Mouse (Mus musculus): ENCODE measurements around the gene Serpinb12.
"Not testable (repeated sequence)": the region's sequence is repeated elsewhere in the genome, so short reads cannot be mapped to it uniquely, and the experiment has no call there.

Gene Serpinb12

DNA sequence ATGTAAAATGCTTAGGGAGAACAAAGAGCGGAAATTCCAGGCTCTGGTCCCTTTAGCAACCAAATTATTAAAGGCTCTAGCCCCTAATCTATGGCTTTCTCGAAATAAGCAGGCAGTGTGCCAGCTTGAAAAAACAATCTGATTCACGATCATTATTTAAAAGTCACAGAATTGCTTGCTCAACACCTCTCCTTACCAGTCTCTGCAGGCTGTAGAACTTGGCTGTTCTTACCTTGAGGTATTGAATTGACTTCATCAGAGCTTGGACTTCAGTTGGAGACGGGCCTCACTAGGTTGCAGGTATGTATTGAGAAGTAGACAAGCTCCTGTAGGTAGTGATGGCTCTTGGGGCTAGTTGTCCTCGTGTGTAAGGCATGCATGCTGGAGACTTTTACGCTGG lies at the start of gene Serpinb12:
TSS of gene Serpinb12 (plus strand) at position 185 of the 400 bp plus-strand sequence.
- no peak for DNase-seq (ENCODE audit: low read depth, low spot score)

DNA sequence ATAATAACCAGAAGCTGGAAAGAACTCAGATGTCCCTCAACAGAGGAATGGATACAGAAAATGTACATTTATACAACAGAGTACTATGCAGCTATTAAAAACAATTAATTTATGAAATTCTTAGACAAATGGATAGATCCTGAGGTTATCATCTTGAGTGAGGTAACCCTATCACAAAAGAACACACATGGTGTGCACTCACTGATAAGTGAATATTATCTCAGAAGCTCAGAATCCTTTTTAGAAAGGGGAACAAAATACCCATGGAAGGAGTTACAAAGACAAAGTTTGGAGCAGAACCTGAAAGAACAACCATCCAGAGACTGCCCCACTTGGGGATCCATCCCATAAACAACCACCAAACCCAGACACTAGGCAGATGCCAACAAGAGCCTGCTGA lies 39.1 kb upstream of the Serpinb12 start:
- DNase-seq (ENCODE audit: low read depth, low spot score): not testable (repeated sequence)

DNA sequence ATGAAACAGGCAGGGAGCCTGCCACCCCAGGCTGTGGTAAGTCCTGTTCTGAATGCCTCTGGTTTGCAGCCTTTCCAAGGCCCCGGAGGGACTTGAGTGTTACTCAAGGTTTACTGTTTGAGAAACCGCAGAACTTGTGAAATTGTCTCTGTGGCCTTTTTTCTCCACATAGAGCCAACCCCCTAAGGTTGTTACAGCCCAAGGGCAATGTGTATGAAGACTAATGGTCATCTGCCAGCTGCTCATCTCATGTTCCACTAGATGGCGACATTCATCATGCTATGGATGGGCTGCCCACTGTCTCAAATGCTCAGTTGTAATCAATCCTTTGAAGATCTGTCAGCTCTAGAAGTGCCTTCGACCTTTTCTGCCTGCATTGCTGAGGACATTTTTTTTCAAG lies 32.8 kb upstream of the Serpinb12 start:
- DNase-seq (ENCODE audit: low read depth, low spot score): peak; percentile 47

DNA sequence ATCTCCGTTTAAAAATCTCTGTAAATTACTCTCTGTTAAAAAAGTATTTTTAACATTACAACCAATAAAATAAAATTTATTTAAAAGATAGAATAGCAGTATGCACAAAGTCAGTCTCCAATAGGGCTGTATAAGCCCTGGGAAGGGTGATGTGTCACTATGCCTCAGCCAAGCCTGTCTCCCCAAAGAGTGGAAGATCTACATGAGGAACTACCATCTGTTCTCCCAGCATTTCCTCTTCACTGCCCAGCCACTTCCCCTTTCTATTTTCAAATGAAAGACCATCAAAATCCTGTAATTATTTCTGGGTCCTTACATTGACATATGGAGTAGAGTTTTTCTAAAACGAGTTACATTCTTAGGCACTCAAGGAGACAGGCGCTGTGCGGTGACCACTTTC lies 2.3 kb upstream of the Serpinb12 start:
- no peak for DNase-seq (ENCODE audit: low read depth, low spot score)

GRCm38 (mm10) chr1:106933658-106934057 lies 591 bp upstream of the Serpinb12 start:
- DNase-seq (ENCODE audit: low read depth, low spot score): no peak

DNA sequence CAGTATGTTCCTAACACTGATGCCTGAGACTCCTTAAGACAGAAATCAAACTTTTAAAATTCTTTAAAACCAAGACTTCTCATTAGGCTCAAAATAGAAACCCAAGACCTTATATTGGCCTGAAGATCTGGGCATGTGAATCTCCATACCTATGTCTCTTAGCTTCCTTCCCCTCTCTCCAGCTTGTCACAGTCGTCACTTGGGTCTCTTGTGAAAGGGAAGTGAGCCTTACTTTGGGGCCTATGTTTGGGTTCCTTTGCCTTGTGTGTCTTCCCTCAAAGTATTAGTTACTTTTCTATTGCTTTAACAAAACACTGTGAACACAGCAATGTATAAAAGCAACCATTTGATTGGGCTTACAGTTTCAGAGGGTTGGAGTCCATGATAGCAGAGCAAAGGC lies 13.0 kb downstream of the Serpinb12 start:
- DNase-seq (ENCODE audit: low read depth, low spot score): no peak

- DNase-seq (ENCODE audit: low read depth, low spot score): no peak
Measured at GRCm38 (mm10) chr1:106959981-106960380, 25.7 kb downstream of the Serpinb12 start.

DNA sequence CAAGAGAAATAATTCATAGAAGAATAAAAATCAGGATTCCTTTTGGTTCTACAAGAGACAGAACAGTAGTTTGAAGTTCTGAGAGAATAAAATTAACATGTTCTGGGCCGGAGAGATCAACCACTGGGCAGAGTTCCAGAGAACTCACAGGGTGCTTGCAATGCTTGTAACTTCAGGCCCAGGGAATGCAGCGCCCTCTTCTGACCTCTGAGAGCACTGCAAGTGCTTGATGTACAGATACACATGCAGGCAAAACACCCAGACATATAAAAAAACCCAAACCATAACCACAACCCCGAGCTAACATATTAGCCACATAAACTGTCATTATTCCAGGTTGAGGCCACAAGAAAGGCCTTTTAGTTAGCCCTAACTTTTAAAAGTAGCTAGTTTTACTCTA lies 26.8 kb downstream of the Serpinb12 start:
- no peak for DNase-seq (ENCODE audit: low read depth, low spot score)

DNA sequence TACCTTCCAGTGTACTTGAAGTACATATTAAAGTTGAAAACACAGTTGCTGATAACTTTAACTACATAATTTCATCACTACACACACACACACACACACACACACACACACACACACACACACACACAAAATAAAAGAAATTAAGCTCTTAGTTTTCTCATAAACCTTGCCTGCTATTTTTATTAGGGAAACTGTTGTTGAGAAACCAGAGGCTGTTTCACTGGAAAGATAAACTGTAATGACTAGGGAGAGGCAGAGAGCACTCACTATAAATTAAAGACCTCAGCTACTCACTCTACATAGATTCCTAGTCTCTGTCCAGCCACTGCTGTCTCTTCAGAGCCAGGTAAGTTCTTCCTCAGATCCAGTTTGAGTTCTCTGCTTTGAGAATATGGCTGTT lies 46.4 kb downstream of the Serpinb12 start, which contains the start of gene Serpinb13:
TSS of gene Serpinb13 (plus strand) at position 301 of the 400 bp plus-strand sequence.
- no peak for DNase-seq (ENCODE audit: low read depth, low spot score)

DNA sequence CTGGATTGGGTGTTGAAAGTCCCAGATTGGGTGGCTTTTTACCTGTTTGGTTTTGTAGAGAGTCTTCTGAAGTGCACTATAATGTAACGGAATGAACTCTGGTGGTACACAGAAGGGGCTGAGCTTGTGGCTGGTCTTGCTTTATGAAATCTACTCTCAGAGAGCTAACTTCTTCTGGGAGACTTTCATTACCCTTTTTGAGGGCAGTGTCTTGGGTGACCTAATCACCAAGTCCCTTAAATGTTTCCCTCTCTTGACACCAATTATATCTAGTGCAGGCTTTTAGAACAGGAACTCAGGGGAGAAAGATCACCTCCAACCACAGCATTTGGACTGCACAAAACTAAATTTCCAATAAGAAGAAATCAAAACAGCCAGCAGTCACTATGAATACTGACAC lies 48.8 kb downstream of the Serpinb12 start:
- no peak for DNase-seq (ENCODE audit: low read depth, low spot score)

- DNase-seq (ENCODE audit: low read depth, low spot score): no peak
Measured at GRCm38 (mm10) chr1:106983865-106984264, 49.6 kb downstream of the Serpinb12 start.

GRCm38 (mm10) chr1:107000424-107000823 lies 66.2 kb downstream of the Serpinb12 start:
- DNase-seq (ENCODE audit: low read depth, low spot score): no peak

DNA sequence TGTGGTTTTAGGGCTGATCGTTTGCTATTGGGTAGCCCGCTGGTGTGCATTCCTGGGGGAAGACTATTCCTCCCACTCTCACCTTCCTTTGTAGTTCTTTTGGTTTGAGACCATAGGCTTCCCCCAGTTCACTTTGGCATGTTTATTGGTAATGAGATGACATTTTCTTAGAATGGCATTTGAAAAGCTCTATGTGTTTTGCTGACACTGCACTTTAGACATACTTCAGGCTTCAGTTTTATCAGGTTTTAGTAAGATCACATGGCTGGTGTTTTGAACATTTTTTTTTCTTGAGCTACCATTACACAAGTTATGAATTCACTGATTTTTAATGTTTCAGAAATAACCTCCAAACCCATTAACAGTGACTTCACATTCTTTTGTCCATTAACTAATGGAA lies 67.5 kb downstream of the Serpinb12 start:
- DNase-seq (ENCODE audit: low read depth, low spot score): no peak

- no peak for DNase-seq (ENCODE audit: low read depth, low spot score)
Measured at GRCm38 (mm10) chr1:107006316-107006715, 72.1 kb downstream of the Serpinb12 start.
